Mouse (Mus musculus): Measurements from ENCODE around the gene Actl7b. TPM values are rescaled to one million over a fixed set of nuclear protein-coding genes. Genes with fewer than 3 reads are reported as not detected.

Gene Actl7b
- polyA plus RNA-seq, 1 experiment from 2014 or later, result not detected

GRCm38 (mm10) chr4:56716801-56717200 lies 24.4 kb downstream of the Actl7b start:
- DNase-seq (ENCODE audit: low spot score), result no peak

GRCm38 (mm10) chr4:56713155-56713554 lies 28.1 kb downstream of the Actl7b start:
- no peak for DNase-seq (ENCODE audit: low spot score)

GRCm38 (mm10) chr4:56702234-56702633 lies 39.0 kb downstream of the Actl7b start:
- no peak for DNase-seq (ENCODE audit: low spot score)

- no peak for DNase-seq (ENCODE audit: low spot score)
Observed at GRCm38 (mm10) chr4:56698671-56699070, 42.6 kb downstream of the Actl7b start.

- no peak for DNase-seq (ENCODE audit: low spot score)
Observed at GRCm38 (mm10) chr4:56696401-56696800, 44.8 kb downstream of the Actl7b start.

Other genes starting within 250 kb of the Actl7b start
- not detected in 2 replicates for gene Gm26657, start 1.4 kb downstream of the Actl7b start, polyA plus RNA-seq (2015; fragmentation: Nextera tagmentation; extraction: Ambion mirVana)
- not detected in 2 replicates for gene Actl7a, start 2.0 kb upstream of the Actl7b start, polyA plus RNA-seq (2015; fragmentation: Nextera tagmentation; extraction: Ambion mirVana)
- 22.7 and 24.3 TPM in 2 replicates for gene Elp1, start 60.9 kb upstream of the Actl7b start, polyA plus RNA-seq (2015; fragmentation: Nextera tagmentation; extraction: Ambion mirVana)
- 9.7 and 12.2 TPM in 2 replicates for gene Fam206a, start 60.9 kb upstream of the Actl7b start, polyA plus RNA-seq (2015; fragmentation: Nextera tagmentation; extraction: Ambion mirVana)
- 5.0 and 5.4 TPM in 2 replicates for gene Ctnnal1, start 123.7 kb upstream of the Actl7b start, polyA plus RNA-seq (2015; fragmentation: Nextera tagmentation; extraction: Ambion mirVana)
- 4.0 and 6.0 TPM in 2 replicates for gene Tmem245, start 206.0 kb upstream of the Actl7b start, polyA plus RNA-seq (2015; fragmentation: Nextera tagmentation; extraction: Ambion mirVana)
- gene Frrs1l, start 248.9 kb upstream of the Actl7b start, polyA plus RNA-seq (2015; fragmentation: Nextera tagmentation; extraction: Ambion mirVana), result 0.04 TPM in 1 of 2 replicates, not detected in the other